Mouse (Mus musculus): ENCODE data around the gene Tek.

DNA sequence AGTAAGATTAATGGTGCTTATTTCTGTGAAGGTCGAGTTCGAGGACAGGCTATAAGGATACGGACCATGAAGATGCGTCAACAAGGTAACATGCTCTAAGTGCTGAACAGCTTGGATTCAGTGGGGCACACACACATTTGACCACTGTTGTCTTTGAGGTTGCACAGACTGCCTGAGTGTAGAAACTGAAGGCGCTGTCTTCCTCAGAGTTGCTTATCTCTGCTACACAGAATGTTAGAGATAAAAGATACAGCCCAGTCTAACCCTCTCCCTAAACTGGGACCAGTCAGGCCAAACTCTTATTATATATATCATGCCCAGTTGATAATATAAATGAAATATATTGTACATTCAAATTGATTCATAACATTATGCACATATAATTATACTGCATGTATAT lies 42.0 kb downstream of the Tek start:
- TF ChIP-seq CTCF (IDR thresholded peaks at IDR 0.05; ENCODE audit: low read depth, low read length): no peak
- no peak for TF ChIP-seq POLR2A (IDR thresholded peaks at IDR 0.05; ENCODE audit: borderline replicate concordance, low read depth, low read length)
